Mouse (Mus musculus): ENCODE measurements around the gene Atxn1l.

Atxn1l gene

GRCm38 (mm10) chr8:109734018-109734417, 3.5 kb downstream of the Atxn1l start:
- in situ Hi-C loops (cut with MboI; ENCODE audit: low sequenced_read_pairs) = no loop called here

- in situ Hi-C loops (cut with MboI; ENCODE audit: low sequenced_read_pairs) = no loop called here
Measured at GRCm38 (mm10) chr8:109731012-109731411, 6.5 kb downstream of the Atxn1l start.

- in situ Hi-C loops (cut with MboI; ENCODE audit: low sequenced_read_pairs) = no loop called here
Measured at GRCm38 (mm10) chr8:109725106-109725505, 12.4 kb downstream of the Atxn1l start.

- in situ Hi-C loops (cut with MboI; ENCODE audit: low sequenced_read_pairs) = no loop called here
Measured at GRCm38 (mm10) chr8:109714961-109715360, 22.6 kb downstream of the Atxn1l start.

- in situ Hi-C loops (cut with MboI; ENCODE audit: low sequenced_read_pairs) = no loop called here
Measured at GRCm38 (mm10) chr8:109712521-109712920, 25.0 kb downstream of the Atxn1l start.

GRCm38 (mm10) chr8:109707921-109708320, 29.6 kb downstream of the Atxn1l start:
- in situ Hi-C loops (cut with MboI; ENCODE audit: low sequenced_read_pairs) = no loop called here

GRCm38 (mm10) chr8:109706874-109707237, 30.7 kb downstream of the Atxn1l start:
- in situ Hi-C loops (cut with MboI; ENCODE audit: low sequenced_read_pairs) = no loop called here

- in situ Hi-C loops (cut with MboI; ENCODE audit: low sequenced_read_pairs) = no loop called here
Measured at GRCm38 (mm10) chr8:109706076-109706873, 31.3 kb downstream of the Atxn1l start.

- in situ Hi-C loops (cut with MboI; ENCODE audit: low sequenced_read_pairs) = no loop called here
Measured at GRCm38 (mm10) chr8:109705320-109706075, 32.0 kb downstream of the Atxn1l start, which contains the start of gene Zfp821. Gene Zfp821, plus strand, starts transcription at chr8:109705546.

GRCm38 (mm10) chr8:109704565-109705319, 32.8 kb downstream of the Atxn1l start:
- in situ Hi-C loops (cut with MboI; ENCODE audit: low sequenced_read_pairs) = no loop called here

- in situ Hi-C loops (cut with MboI; ENCODE audit: low sequenced_read_pairs) = no loop called here
Measured at GRCm38 (mm10) chr8:109698477-109698876, 39.1 kb downstream of the Atxn1l start.

GRCm38 (mm10) chr8:109697754-109698153, 39.8 kb downstream of the Atxn1l start:
- in situ Hi-C loops (cut with MboI; ENCODE audit: low sequenced_read_pairs) = no loop called here

GRCm38 (mm10) chr8:109694154-109694553, 43.4 kb downstream of the Atxn1l start:
- in situ Hi-C loops (cut with MboI; ENCODE audit: low sequenced_read_pairs) = no loop called here

GRCm38 (mm10) chr8:109693146-109693900, 44.2 kb downstream of the Atxn1l start, which contains the start of gene Ist1:
Gene Ist1, minus strand, starts transcription at chr8:109693260.
- in situ Hi-C loops (cut with MboI; ENCODE audit: low sequenced_read_pairs) = no loop called here

- in situ Hi-C loops (cut with MboI; ENCODE audit: low sequenced_read_pairs) = no loop called here
Measured at GRCm38 (mm10) chr8:109692443-109693145, 44.9 kb downstream of the Atxn1l start.

- in situ Hi-C loops (cut with MboI; ENCODE audit: low sequenced_read_pairs) = no loop called here
Measured at GRCm38 (mm10) chr8:109691769-109692168, 45.8 kb downstream of the Atxn1l start.

GRCm38 (mm10) chr8:109687248-109687647, 50.3 kb downstream of the Atxn1l start:
- in situ Hi-C loops (cut with MboI; ENCODE audit: low sequenced_read_pairs) = no loop called here

- in situ Hi-C loops (cut with MboI; ENCODE audit: low sequenced_read_pairs) = no loop called here
Measured at GRCm38 (mm10) chr8:109682120-109682519, 55.4 kb downstream of the Atxn1l start.

GRCm38 (mm10) chr8:109681535-109681934, 56.0 kb downstream of the Atxn1l start:
- in situ Hi-C loops (cut with MboI; ENCODE audit: low sequenced_read_pairs) = no loop called here
